Mouse (Mus musculus) lung, embryonic 14.5 days (tissue): ENCODE measurements around the gene Rcan2. TPM values are rescaled to one million over a fixed set of nuclear protein-coding genes. Genes with fewer than 3 reads are reported as not detected.
"Not testable (repeated sequence)": the region's sequence is repeated elsewhere in the genome, so short reads cannot be mapped to it uniquely, and the experiment has no call there.

Experiments
- ATAC-seq: fragments of 200-750 bp; cut with Nextera tagmentation; 2 replicates; pipeline ENCODE4 v1.8.0; 2017; ENCODE audit warnings: mild to moderate bottlenecking, moderate TSS enrichment, moderate library complexity; ENCODE audit not compliant: insufficient read depth
- DNase-seq: peaks from one replicate; pipeline ENCODE4 v3.0.0-alpha.2; 2015
- H3K27ac ChIP-seq: fragments of 300-500 bp; sonication (generic); 2 replicates; pipeline ENCODE4 v1.5.1; 2014; ENCODE audit warnings: low read depth, mild to moderate bottlenecking, moderate library complexity
- H3K27me3 ChIP-seq: fragments of 300-500 bp; sonication (generic); 2 replicates; pipeline ENCODE4 v1.6.1; 2014; ENCODE audit warnings: low read length, control low read depth; ENCODE audit not compliant: insufficient read depth
- H3K36me3 ChIP-seq: fragments of 300-500 bp; sonication (generic); 2 replicates; pipeline ENCODE4 v1.6.1; 2014; ENCODE audit warnings: control low read depth; ENCODE audit not compliant: insufficient read depth
- H3K4me1 ChIP-seq: fragments of 300-500 bp; sonication (generic); 2 replicates; pipeline ENCODE4 v1.6.1; 2014; ENCODE audit warnings: antibody characterized with exemption, control low read depth; ENCODE audit not compliant: insufficient read depth
- H3K4me2 ChIP-seq: fragments of 300-500 bp; sonication (generic); 2 replicates; pipeline ENCODE4 v1.6.1; 2014; ENCODE audit warnings: mild to moderate bottlenecking
- H3K4me3 ChIP-seq: fragments of 300-500 bp; sonication (generic); 2 replicates; pipeline ENCODE4 v1.5.1; 2014; ENCODE audit warnings: low read depth, low read length
- H3K9ac ChIP-seq: fragments of 300-500 bp; sonication (generic); 2 replicates; pipeline ENCODE4 v1.6.1; 2014
- H3K9me3 ChIP-seq: fragments of 300-500 bp; sonication (generic); 2 replicates; pipeline ENCODE4 v1.6.1; 2016; ENCODE audit warnings: low read depth, low read length, control low read depth
- CTCF ChIP-seq: IDR thresholded peaks from 2 replicates; pipeline ENCODE4 v1.5.1; 2016; ENCODE audit warnings: antibody characterized with exemption, low read depth
- WGBS: fragments of 180-500 bp; shearing (Covaris S2); extraction: QIAGEN DNeasy Blood & Tissue Kit; methylation state at CpG from one replicate; pipeline ENCODE4 v1.1.7; 2014; 5-methylcytosine and 5-hydroxymethylcytosine counted together
- polyA plus RNA-seq: library from polyadenylated mRNA; unstranded; fragments of >200 nt; fragmentation: Nextera tagmentation; extraction: Ambion mirVana; gene quantifications from 2 replicates; pipeline ENCODE4 v1.2.1, GENCODE M21; 2014

The Rcan2 gene
- polyA plus RNA-seq, 1 experiment from 2014 or later, result 3.7 TPM

DNA sequence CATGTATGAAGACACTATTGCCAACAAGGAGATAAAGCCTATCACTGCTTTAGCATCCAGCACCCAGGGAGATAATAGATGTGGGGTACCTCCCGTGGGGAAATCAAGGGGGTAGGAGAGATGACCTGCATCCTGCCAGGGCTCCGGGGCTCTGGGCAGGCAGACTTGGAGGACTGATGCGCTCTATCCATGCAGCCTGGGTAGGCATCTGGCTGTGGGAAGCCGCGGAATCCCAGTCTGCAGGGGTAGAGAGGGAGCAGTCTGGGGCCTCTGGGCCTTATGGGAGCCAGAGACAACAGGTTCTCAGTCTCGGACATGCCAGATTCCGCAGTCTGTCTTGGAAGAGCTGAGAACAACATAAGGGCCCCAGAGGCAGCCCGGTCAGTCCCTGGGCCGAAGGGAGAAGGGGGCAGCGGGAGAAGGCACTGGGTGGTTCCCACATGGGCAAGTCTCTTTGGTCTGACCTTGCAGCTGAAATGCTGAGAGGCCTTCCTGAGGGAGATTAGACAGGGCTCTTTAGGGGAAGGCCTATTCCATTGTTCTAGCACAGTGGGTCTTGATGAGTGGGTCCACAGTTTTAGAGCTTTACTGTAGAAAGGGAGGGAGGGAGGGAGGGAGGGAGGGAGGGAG is 23.7 kb downstream of the Rcan2 start:
- H3K4me2 ChIP-seq, result no peak overlapping the region
- H3K4me3 ChIP-seq, result no peak overlapping the region
- H3K27me3 ChIP-seq, result no peaks in the 10 kb centered on the region
- H3K9me3 ChIP-seq, result no peaks in the 10 kb centered on the region
- 76% methylated on average over 10 of the region's 10 CpGs for WGBS
- no peak for DNase-seq
- H3K36me3 ChIP-seq, result no peaks in the 10 kb centered on the region
- H3K9ac ChIP-seq, result no peak overlapping the region
- TF ChIP-seq CTCF, result no peak
- H3K27ac ChIP-seq, result no peak overlapping the region
- no peak for ATAC-seq
- H3K4me1 ChIP-seq, result no peaks in the 10 kb centered on the region

- 41% methylated on average over 1 of the region's 1 CpGs for WGBS
- not testable (repeated sequence) for H3K27me3 ChIP-seq, ATAC-seq, H3K4me3 ChIP-seq, DNase-seq, H3K4me1 ChIP-seq, H3K4me2 ChIP-seq, H3K36me3 ChIP-seq, H3K9ac ChIP-seq, H3K27ac ChIP-seq, H3K9me3 ChIP-seq
Measured at GRCm38 (mm10) chr17:43825411-43825785, 24.2 kb downstream of the Rcan2 start.

DNA sequence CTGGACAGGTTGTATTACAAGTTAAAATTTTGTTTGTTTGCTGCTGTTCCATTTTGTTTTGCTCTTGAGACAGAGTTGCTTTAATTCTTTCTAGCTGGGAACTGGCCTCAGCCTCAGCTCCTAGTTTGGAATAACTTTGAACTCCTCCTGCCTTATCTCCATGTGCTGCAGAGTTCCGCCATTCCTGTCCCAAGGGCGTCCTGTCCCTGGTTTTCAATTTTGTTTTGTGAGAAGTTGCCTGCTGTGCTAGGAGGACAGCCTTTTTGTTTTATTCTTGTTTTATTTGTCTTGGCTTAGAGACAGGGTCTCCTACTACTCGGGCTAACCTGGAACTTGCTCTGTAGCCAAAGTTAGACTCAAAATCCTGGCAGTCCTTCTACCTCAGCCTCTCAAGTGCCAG is 26.1 kb downstream of the Rcan2 start:
- 55% methylated on average over 3 of the region's 3 CpGs for WGBS
- Histone ChIP-seq H3K36me3 (no peaks in the 10 kb centered on the region), H3K9me3 (no peaks in the 10 kb centered on the region), H3K4me1 (no peaks in the 10 kb centered on the region), H3K27me3 (no peaks in the 10 kb centered on the region), H3K9ac (no peak overlapping the region), H3K4me3 (no peak overlapping the region), H3K27ac (no peak overlapping the region), H3K4me2 (no peak overlapping the region)
- TF ChIP-seq CTCF, result no peak
- DNase-seq, result no peak
- ATAC-seq, result no peak

DNA sequence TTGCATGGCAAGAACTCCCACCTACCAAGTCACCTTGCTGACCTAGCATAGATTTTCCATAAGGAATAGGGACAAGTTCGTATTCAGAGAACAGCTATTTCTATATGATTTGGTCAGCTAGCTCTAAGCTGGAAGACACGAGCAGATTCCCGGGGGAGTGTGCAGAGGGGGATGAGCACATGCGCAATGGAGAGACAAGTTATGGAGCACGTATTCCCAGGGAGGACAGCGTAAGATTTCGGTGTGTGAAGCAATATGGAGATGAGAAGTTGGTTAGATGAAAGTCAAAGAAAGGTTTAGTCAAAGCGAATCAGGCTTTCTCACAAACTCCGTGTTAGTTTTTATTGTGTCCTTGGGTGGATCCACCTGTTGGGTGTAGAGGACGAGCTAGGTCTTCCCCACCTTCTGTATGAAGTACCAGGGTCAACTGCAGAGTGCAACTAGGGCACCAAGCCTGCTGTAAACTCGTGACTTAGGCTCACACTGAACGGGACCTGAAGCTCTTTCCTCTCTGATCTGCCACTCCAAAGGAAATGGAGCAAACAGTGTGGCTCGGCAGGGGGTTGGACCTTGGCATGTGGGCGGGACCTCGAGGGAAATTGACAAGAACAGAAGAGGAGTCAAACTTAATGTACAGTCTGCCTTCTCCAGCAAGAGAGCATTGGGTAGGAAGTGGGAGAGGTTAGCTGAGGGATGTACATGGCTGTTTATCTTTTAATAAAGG is 31.4 kb downstream of the Rcan2 start:
- no peak for TF ChIP-seq CTCF
- no peak overlapping the region for H3K27ac ChIP-seq
- no peak for ATAC-seq
- H3K36me3 ChIP-seq, result no peaks in the 10 kb centered on the region
- H3K9ac ChIP-seq, result no peak overlapping the region
- H3K9me3 ChIP-seq, result no peaks in the 10 kb centered on the region
- no peaks in the 10 kb centered on the region for H3K4me1 ChIP-seq
- H3K4me3 ChIP-seq, result no peak overlapping the region
- no peaks in the 10 kb centered on the region for H3K27me3 ChIP-seq
- no peak for DNase-seq
- 62% methylated on average over 15 of the region's 15 CpGs for WGBS
- no peak overlapping the region for H3K4me2 ChIP-seq

DNA sequence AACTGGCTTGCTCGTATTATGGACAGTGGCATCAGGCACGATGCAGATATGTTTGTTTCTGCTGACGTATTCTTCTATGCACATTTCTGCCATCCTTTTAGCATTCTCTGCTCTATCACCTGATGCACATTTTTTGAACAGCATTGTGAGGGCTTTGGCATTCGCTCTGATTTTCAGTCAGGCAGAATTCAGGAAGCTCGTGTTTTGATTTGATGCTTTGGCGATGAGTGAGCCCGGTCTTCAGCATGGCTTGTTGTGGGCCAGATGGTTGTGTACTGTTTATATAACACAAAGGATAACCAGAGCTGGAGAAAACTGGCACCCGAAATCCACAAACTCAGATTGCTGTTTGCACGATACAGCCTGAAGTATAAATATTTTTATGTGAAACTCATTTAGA is 39.1 kb downstream of the Rcan2 start:
- H3K27ac ChIP-seq, result no peak overlapping the region
- no peak overlapping the region for H3K4me2 ChIP-seq
- no peak overlapping the region for H3K4me3 ChIP-seq
- TF ChIP-seq CTCF, result no peak
- no peaks in the 10 kb centered on the region for H3K9me3 ChIP-seq
- H3K36me3 ChIP-seq, result no peaks in the 10 kb centered on the region
- no peak overlapping the region for H3K9ac ChIP-seq
- 80% methylated on average over 9 of the region's 9 CpGs for WGBS
- no peaks in the 10 kb centered on the region for H3K27me3 ChIP-seq
- H3K4me1 ChIP-seq, result no peaks in the 10 kb centered on the region
- no peak for DNase-seq
- no peak for ATAC-seq

- WGBS, result 38% methylated on average over 2 of the region's 2 CpGs
- Histone ChIP-seq H3K9ac (no peak overlapping the region), H3K4me2 (no peak overlapping the region), H3K36me3 (no peaks in the 10 kb centered on the region), H3K4me3 (no peak overlapping the region), H3K4me1 (no peaks in the 10 kb centered on the region), H3K9me3 (no peaks in the 10 kb centered on the region), H3K27me3 (no peaks in the 10 kb centered on the region), H3K27ac (no peak overlapping the region)
- DNase-seq, result peak; percentile 55
- no peak for ATAC-seq
- TF ChIP-seq CTCF, result no peak
Measured at GRCm38 (mm10) chr17:43846714-43847113, 45.6 kb downstream of the Rcan2 start.

DNA sequence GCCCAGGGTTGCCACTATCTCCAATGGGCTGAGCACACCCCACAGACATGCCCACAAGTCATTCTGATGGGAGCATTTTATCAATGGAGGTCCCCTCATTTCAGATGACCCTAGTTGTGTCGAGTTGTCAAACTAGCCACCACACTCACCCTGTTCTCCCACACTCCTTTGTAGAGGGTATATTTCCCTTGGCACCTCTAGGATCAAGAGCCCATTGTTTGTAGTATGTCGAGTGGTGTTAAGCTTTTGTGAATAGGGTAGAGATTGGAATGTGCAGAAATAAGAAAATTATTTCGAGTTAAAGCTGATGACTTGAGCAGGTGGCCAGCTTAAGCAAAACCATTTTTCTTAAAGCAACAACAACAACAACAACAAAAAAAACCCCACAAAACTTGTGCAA is 47.8 kb downstream of the Rcan2 start:
- WGBS, result 44% methylated on average over 3 of the region's 3 CpGs
- ATAC-seq, result no peak
- Histone ChIP-seq H3K4me2 (no peak overlapping the region), H3K36me3 (no peaks in the 10 kb centered on the region), H3K27ac (no peak overlapping the region), H3K9ac (no peak overlapping the region), H3K27me3 (no peaks in the 10 kb centered on the region), H3K4me1 (no peaks in the 10 kb centered on the region), H3K4me3 (no peak overlapping the region), H3K9me3 (no peaks in the 10 kb centered on the region)
- TF ChIP-seq CTCF, result no peak
- DNase-seq, result no peak
